Mouse (Mus musculus): Measurements from ENCODE around the gene Hoxd9. TPM values are rescaled to one million over a fixed set of nuclear protein-coding genes. Genes with fewer than 3 reads are reported as not detected.

Gene Hoxd9
- polyA plus RNA-seq (2014; fragmentation: Nextera tagmentation; extraction: Ambion mirVana) = 17.1 and 24.1 TPM in 2 replicates

GRCm38 (mm10) chr2:74697567-74698121, at the start of gene Hoxd9:
Hoxd9 (plus strand) TSS chr2:74697727.
- DNase-seq (ENCODE audit: low spot score) = peak; percentile 87
- H3K4me1 ChIP-seq (ENCODE audit: control insufficient read depth, insufficient read depth, low read length) = peaks cover 38% of the 10 kb centered on the region

DNA sequence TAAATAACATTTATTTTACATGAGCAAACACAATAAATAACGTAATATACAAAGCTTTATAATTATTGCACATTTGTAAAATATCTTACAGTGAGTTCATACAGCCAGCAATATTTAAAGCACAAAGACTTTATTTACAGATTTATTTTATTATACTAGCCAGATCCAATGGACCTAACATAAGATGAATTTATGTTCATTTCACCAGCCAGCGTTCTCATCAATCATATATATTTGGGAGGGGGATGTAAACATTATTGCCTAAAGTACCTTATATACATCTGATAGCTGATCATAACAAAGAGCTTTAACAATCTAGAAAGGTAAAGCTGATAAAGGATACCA, 44.6 kb upstream of the Hoxd9 start:
- WGBS = 39% methylated on average over 2 of the region's 2 CpGs
- peaks cover 14% of the 10 kb centered on the region for H3K4me1 ChIP-seq (ENCODE audit: control insufficient read depth, insufficient read depth, low read length)
- ATAC-seq (ENCODE audit: insufficient number of reproducible peaks, low FRiP score, low TSS enrichment, low read depth) = no peak

More at GRCm38 (mm10) chr2:74697567-74698121, at the start of gene Hoxd9:
- Histone ChIP-seq H3K27ac (replicated peaks; ENCODE audit: low read depth, low read length) (peak within 1 kb of the TSS; percentile 98), H3K27me3 (ENCODE audit: control insufficient read depth, insufficient read depth, low read length) (no peaks in the 10 kb centered on the region; the same call in 1 of the 2 replicates), H3K9ac (ENCODE audit: low read length) (peak within 1 kb of the TSS; percentile 97), H3K4me2 (ENCODE audit: low read depth, severe bottlenecking) (peak within 1 kb of the TSS; percentile 93), H3K4me3 (ENCODE audit: low read depth, low read length) (peak within 1 kb of the TSS; percentile 71), H3K9me3 (ENCODE audit: control insufficient read depth, low read length) (no peaks in the 10 kb centered on the region), H3K36me3 (ENCODE audit: control insufficient read depth, insufficient read depth, low read length) (no peaks in the 10 kb centered on the region)
- under 1% methylated on average over 43 of the region's 43 CpGs for WGBS
- ATAC-seq (ENCODE audit: insufficient number of reproducible peaks, low FRiP score, low TSS enrichment, low read depth) = peak; percentile 51

GRCm38 (mm10) chr2:74653781-74654535, 43.6 kb upstream of the Hoxd9 start:
- H3K4me2 ChIP-seq (ENCODE audit: low read depth, severe bottlenecking) = no peak overlapping the region
- DNase-seq (ENCODE audit: low spot score) = peak; percentile 52
- no peak overlapping the region for H3K27ac ChIP-seq (replicated peaks; ENCODE audit: low read depth, low read length)
- H3K4me3 ChIP-seq (ENCODE audit: low read depth, low read length) = no peak overlapping the region
- H3K27me3 ChIP-seq (ENCODE audit: control insufficient read depth, insufficient read depth, low read length) = peaks cover 55% of the 10 kb centered on the region
- H3K9me3 ChIP-seq (ENCODE audit: control insufficient read depth, low read length) = no peaks in the 10 kb centered on the region
- peaks cover 14% of the 10 kb centered on the region for H3K4me1 ChIP-seq (ENCODE audit: control insufficient read depth, insufficient read depth, low read length)
- H3K36me3 ChIP-seq (ENCODE audit: control insufficient read depth, insufficient read depth, low read length) = no peaks in the 10 kb centered on the region
- no peak overlapping the region for H3K9ac ChIP-seq (ENCODE audit: low read length)
- 13% methylated on average over 17 of the region's 17 CpGs for WGBS
- no peak for ATAC-seq (ENCODE audit: insufficient number of reproducible peaks, low FRiP score, low TSS enrichment, low read depth)

More for the DNA sequence above, 44.6 kb upstream of the Hoxd9 start:
- DNase-seq (ENCODE audit: low spot score) = no peak
- H3K4me2 ChIP-seq (ENCODE audit: low read depth, severe bottlenecking) = no peak overlapping the region
- no peak overlapping the region for H3K9ac ChIP-seq (ENCODE audit: low read length)
- no peaks in the 10 kb centered on the region for H3K36me3 ChIP-seq (ENCODE audit: control insufficient read depth, insufficient read depth, low read length)
- no peak overlapping the region for H3K4me3 ChIP-seq (ENCODE audit: low read depth, low read length)
- H3K27ac ChIP-seq (replicated peaks; ENCODE audit: low read depth, low read length) = no peak overlapping the region
- H3K27me3 ChIP-seq (ENCODE audit: control insufficient read depth, insufficient read depth, low read length) = peaks cover 64% of the 10 kb centered on the region
- no peaks in the 10 kb centered on the region for H3K9me3 ChIP-seq (ENCODE audit: control insufficient read depth, low read length)

GRCm38 (mm10) chr2:74654743-74655419, 42.6 kb upstream of the Hoxd9 start:
- no peaks in the 10 kb centered on the region for H3K9me3 ChIP-seq (ENCODE audit: control insufficient read depth, low read length)
- peak overlapping the region; percentile 32; the same call in 1 of the 2 replicates for H3K4me3 ChIP-seq (ENCODE audit: low read depth, low read length)
- H3K4me2 ChIP-seq (ENCODE audit: low read depth, severe bottlenecking) = peak overlapping the region; percentile 62
- peaks cover 11% of the 10 kb centered on the region for H3K4me1 ChIP-seq (ENCODE audit: control insufficient read depth, insufficient read depth, low read length)
- H3K36me3 ChIP-seq (ENCODE audit: control insufficient read depth, insufficient read depth, low read length) = no peaks in the 10 kb centered on the region
- H3K9ac ChIP-seq (ENCODE audit: low read length) = no peak overlapping the region
- H3K27me3 ChIP-seq (ENCODE audit: control insufficient read depth, insufficient read depth, low read length) = peaks cover 54% of the 10 kb centered on the region
- no peak overlapping the region for H3K27ac ChIP-seq (replicated peaks; ENCODE audit: low read depth, low read length)
- WGBS = 4% methylated on average over 18 of the region's 20 CpGs
- DNase-seq (ENCODE audit: low spot score) (peak; percentile 46), ATAC-seq (ENCODE audit: insufficient number of reproducible peaks, low FRiP score, low TSS enrichment, low read depth) (no peak)

GRCm38 (mm10) chr2:74655420-74655781, 42.1 kb upstream of the Hoxd9 start:
- H3K27me3 ChIP-seq (ENCODE audit: control insufficient read depth, insufficient read depth, low read length) = peaks cover 50% of the 10 kb centered on the region
- peak overlapping the region; percentile 62 for H3K4me2 ChIP-seq (ENCODE audit: low read depth, severe bottlenecking)
- peaks cover 10% of the 10 kb centered on the region for H3K4me1 ChIP-seq (ENCODE audit: control insufficient read depth, insufficient read depth, low read length)
- H3K9ac ChIP-seq (ENCODE audit: low read length) = peak overlapping the region; percentile 72
- WGBS = under 1% methylated on average over 30 of the region's 47 CpGs
- no peaks in the 10 kb centered on the region for H3K36me3 ChIP-seq (ENCODE audit: control insufficient read depth, insufficient read depth, low read length)
- H3K4me3 ChIP-seq (ENCODE audit: low read depth, low read length) = peak overlapping the region; percentile 32; the same call in 1 of the 2 replicates
- peak overlapping the region; percentile 69 for H3K27ac ChIP-seq (replicated peaks; ENCODE audit: low read depth, low read length)
- ATAC-seq (ENCODE audit: insufficient number of reproducible peaks, low FRiP score, low TSS enrichment, low read depth) (no peak), DNase-seq (ENCODE audit: low spot score) (peak; percentile 67)
- no peaks in the 10 kb centered on the region for H3K9me3 ChIP-seq (ENCODE audit: control insufficient read depth, low read length)

DNA sequence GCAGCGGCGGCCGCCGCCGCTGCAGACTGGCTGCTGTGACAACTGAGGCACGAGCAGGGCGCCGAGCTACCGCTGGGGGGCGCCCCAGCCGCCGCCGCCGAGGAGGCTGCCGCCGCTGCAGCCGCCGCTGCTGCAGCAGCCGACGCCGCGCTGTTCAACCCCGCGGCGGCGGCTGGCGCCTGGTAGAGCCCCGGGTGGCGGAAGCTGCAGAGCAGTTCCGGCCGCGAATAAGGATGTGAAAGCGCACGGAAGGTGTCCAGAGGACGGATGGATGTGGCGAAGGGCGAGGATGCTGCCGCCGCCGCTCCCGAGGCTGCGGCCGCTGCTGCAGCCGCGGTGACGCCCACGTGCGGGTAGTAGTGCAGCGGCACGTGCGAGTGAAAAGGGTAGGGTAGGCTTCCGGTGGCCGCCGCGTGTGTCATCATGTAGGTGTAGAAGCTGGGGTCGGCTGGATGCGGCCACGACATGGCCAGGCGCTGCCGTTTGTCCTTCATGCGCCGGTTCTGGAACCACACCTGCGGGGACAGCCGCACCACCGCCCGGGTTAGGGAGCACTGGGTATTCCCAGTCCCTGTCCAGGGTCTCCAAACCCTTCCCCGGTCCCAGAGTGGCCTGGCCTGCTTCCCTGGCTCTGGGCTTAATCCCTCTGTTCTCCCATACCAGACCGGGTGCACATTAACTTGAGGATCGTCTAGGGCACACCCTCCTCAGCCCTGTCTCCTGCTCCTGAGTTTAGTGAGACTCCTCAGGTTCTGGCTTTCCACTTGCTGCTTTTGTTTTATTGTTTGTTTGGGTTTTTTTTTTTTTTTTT, 41.5 kb upstream of the Hoxd9 start:
- peak overlapping the region; percentile 69 for H3K27ac ChIP-seq (replicated peaks; ENCODE audit: low read depth, low read length)
- peak overlapping the region; percentile 62 for H3K4me2 ChIP-seq (ENCODE audit: low read depth, severe bottlenecking)
- H3K27me3 ChIP-seq (ENCODE audit: control insufficient read depth, insufficient read depth, low read length) = peaks cover 53% of the 10 kb centered on the region
- peak overlapping the region; percentile 72 for H3K9ac ChIP-seq (ENCODE audit: low read length)
- WGBS = under 1% methylated on average over 54 of the region's 69 CpGs
- H3K36me3 ChIP-seq (ENCODE audit: control insufficient read depth, insufficient read depth, low read length) = no peaks in the 10 kb centered on the region
- peaks cover 12% of the 10 kb centered on the region for H3K4me1 ChIP-seq (ENCODE audit: control insufficient read depth, insufficient read depth, low read length)
- no peak for ATAC-seq (ENCODE audit: insufficient number of reproducible peaks, low FRiP score, low TSS enrichment, low read depth)
- no peaks in the 10 kb centered on the region for H3K9me3 ChIP-seq (ENCODE audit: control insufficient read depth, low read length)
- peak overlapping the region; percentile 32 for H3K4me3 ChIP-seq (ENCODE audit: low read depth, low read length)
- peak; percentile 71 for DNase-seq (ENCODE audit: low spot score)

DNA sequence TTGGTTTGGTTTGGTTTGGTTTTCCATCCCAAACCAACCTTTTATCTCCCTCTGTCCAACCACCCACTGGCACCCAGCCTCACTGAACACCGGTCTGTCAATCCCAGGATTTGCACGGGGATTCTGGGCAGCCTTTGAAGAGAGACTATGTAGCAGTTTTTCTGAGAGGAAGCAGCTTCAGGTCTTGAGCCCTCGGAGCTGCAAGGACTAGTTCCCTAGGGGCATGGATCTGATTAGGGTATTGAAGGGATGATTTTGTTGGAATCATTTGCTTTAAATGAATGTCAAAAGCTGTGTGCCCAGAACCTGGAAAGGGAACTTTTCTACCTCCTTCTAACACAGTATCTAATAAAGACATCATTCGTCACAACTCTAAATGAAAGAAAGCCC, 40.9 kb upstream of the Hoxd9 start:
- no peaks in the 10 kb centered on the region for H3K36me3 ChIP-seq (ENCODE audit: control insufficient read depth, insufficient read depth, low read length)
- H3K9me3 ChIP-seq (ENCODE audit: control insufficient read depth, low read length) = no peaks in the 10 kb centered on the region
- 2% methylated on average over 4 of the region's 4 CpGs for WGBS
- H3K4me1 ChIP-seq (ENCODE audit: control insufficient read depth, insufficient read depth, low read length) = peaks cover 13% of the 10 kb centered on the region
- ATAC-seq (ENCODE audit: insufficient number of reproducible peaks, low FRiP score, low TSS enrichment, low read depth) = no peak
- peak; percentile 61 for DNase-seq (ENCODE audit: low spot score)
- H3K9ac ChIP-seq (ENCODE audit: low read length) = peak overlapping the region; percentile 72
- peak overlapping the region; percentile 62 for H3K4me2 ChIP-seq (ENCODE audit: low read depth, severe bottlenecking)
- peak overlapping the region; percentile 32 for H3K4me3 ChIP-seq (ENCODE audit: low read depth, low read length)
- H3K27me3 ChIP-seq (ENCODE audit: control insufficient read depth, insufficient read depth, low read length) = peaks cover 54% of the 10 kb centered on the region
- H3K27ac ChIP-seq (replicated peaks; ENCODE audit: low read depth, low read length) = peak overlapping the region; percentile 69

Measured in limb, embryonic 11.5 days (tissue).